Mouse (Mus musculus) 416B (cell line): ENCODE measurements around the gene Ubr4.
A peak's percentile ranks its signal among the peaks of the same experiment; 100 is the strongest.
"Not testable (repeated sequence)": the region's sequence is repeated elsewhere in the genome, so short reads cannot be mapped to it uniquely, and the experiment has no call there.

Source experiments
- DNase-seq: peaks from one replicate; pipeline ENCODE4 v3.0.0; 2011; ENCODE audit warnings: low read depth

Ubr4 gene

DNA sequence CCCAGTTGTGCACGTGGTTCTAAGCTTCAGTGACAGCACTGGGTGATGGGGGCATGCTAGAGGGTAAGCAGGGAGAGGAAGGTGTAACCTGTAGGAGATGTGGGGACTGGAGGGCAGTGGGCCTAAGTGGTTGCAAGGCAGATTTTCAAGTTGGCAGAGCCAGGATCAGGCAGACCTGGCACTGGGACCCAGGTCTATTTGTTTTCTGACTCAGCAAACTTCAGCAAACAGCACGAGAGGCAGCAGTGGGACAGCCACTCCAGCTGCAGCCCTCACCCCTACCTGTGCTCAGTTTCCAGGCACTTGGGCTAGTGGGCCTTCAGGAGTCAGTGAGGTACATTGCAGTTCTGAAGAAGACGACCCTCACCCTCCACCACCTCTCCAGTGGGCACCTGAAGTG is 4.8 kb downstream of the Ubr4 start:
- DNase-seq: no peak

- no peak for DNase-seq
Observed at GRCm38 (mm10) chr4:139360761-139361548, 8.5 kb downstream of the Ubr4 start.

DNA sequence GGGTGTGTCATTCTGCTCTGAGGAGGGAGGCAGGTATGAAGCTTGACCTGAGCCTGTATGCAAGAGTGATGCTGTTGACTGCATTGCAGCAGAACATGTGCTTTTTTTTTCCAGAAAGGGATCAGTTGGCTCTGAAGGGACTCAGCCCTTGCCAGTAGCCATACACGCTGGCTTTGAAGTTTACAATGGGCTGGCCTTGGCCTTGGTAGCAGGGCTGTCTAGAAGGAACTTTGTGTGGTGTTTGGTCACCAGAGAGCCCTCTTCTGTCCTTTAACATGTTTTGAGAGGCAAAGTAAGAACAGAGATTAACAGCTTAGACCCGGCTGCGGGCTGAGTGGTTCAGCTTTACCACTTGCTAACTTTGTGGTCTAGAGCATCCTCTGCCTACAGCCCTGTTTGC is 14.9 kb downstream of the Ubr4 start:
- DNase-seq: no peak

DNA sequence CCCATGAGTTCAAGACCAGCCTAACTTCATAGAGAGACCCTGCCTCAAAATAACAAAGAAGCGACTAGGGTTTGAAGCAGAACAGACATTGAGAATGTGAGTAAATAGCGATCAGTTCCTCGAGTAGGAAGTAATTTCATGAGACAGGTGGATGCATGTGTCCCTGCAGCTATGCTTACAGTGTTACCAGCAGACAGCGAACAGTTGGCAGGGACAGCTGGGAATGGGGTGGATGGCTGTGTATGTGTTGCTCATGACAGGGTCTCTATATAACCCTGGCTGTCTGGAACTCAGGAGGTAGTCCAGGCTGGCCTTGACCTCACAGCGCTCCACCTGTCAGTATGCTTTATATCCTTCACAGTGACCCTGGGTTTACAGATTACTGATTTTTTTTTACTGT is 15.6 kb downstream of the Ubr4 start:
- DNase-seq: no peak

DNA sequence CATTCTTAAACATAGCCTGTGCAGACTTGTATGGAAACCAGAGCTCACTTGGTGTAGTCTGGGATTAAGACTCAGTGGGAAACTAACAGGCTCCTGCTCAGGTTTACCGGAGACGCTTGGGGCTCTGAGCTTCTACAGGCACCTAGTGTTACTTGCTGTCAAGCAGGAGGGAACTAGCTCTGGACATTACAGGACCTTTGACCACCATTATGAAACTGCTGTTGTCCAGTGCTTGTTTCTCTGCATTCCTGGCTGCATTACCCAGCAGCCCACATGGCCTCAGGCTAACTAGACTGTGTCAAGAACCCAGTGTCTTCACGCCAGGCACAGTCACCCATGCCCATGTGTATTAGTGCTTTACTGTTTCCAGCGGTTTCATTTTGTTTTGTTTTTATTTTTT is 20.7 kb downstream of the Ubr4 start:
- DNase-seq: no peak

GRCm38 (mm10) chr4:139373531-139373930 is 21.1 kb downstream of the Ubr4 start:
- no peak for DNase-seq

DNA sequence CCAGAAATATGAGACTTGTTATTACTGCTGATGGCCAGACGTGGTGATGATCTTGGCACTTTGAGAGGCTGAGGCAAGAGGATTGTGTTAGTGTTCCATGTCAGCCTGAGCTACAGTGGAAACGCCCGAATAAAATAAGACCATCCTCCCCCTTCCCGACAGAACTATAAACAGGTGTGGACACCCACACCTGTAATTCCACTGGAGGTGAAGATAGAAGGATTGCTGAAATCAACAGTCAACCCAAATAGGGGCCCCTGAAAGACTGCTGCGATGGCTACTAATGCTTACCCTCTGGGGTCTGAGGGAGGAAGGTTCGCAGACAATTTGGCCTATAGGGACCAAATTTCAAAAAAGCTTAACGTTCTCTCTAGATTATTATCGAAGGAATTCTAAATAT is 27.3 kb downstream of the Ubr4 start:
- peak; percentile 24 for DNase-seq

- peak; percentile 99 for DNase-seq
Observed at GRCm38 (mm10) chr4:139380207-139380748, 27.9 kb downstream of the Ubr4 start.

DNA sequence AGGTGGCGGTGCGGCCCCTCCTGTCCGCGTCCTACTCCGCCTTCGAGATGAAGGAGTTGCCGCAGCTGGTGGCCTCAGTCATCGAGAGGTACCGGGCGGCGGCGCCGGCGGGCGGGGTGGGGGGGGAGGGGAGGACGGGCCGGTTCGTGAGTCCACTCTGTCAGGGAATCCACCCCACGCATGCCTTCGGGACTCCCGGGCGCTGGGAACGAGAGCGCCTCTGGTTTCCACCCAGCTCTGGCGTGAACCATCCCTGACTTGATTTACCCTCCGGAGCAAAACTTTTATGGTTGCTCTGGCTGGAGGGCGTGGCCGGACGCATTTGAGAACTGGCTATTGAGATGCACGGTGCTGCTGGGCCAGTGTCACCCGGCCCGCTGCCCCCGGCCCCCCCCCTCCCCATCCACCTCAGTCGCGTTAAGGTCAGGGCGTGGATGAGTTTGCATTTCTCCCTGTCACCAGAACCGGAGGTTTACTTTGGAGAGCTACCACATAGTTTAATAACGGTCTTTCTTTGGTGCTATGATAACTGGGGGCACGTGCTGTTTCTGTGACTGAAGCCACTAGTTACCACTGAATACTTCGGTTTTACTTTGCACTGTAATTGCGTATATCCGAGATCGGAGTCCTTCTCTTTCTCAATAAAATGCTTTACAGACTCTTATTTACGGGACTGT is 28.5 kb downstream of the Ubr4 start:
- peak; percentile 81 for DNase-seq

DNA sequence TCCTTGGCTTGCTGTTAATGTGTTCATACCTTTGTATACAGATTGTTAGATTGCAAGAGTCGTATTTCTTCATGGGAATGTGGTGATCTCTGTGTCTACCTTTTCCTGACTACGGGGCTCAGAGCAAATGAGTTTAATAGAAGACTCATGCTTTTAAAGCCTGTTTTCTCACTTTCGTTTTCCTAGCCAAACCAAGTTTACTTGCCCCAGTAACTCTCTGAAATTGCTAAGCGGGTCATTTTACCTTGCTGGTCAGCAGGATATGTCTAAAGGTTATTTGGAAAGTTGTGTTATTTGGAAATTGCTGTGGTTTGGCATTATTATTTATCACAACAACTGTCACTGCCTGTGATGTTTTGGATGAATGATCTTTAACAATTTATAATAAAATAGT is 29.0 kb downstream of the Ubr4 start:
- DNase-seq: peak; percentile 44

DNA sequence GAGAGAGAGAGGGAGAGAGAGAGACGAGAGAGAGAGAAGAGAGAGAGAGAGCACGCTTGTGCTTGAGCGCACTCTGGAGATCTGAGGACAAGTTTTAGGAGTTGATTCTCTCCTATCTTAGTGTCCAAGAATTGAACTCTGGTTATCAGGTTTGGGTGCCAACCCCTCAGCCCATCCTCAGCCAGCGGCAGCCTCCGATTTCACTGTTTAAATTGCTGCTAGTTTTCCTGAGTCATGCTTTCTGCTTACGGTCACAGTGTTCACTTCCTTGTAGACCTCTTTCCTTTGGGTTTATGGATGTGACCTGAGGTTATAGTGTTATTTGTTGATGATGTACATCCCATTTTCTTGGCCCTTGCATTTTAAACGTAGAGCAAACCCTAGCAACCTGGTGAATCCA is 29.8 kb downstream of the Ubr4 start:
- peak; percentile 66 for DNase-seq

GRCm38 (mm10) chr4:139385841-139386240 is 33.4 kb downstream of the Ubr4 start:
- DNase-seq: not testable (repeated sequence)

DNA sequence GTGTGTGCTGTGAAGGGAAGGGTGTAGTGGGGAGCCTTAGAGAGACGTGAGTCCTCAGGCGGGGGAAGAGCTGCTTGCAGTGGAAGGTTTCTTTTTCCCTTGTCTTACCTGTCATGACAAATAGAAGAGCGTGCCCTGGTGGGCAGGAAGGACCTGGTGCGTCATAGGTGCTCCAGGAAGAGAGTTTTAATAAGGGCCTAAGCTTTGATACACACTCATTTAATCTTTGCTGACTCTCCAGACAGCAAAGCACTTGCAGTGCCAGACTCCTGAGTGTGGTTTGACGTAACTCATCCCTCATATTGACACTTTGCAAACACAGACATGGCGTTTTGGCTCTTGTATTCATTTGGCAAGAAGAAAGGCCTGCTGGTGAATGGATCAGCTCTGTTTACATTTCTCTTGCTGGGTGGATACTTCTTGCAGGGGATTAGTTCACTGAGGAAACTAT is 34.5 kb downstream of the Ubr4 start:
- no peak for DNase-seq

DNA sequence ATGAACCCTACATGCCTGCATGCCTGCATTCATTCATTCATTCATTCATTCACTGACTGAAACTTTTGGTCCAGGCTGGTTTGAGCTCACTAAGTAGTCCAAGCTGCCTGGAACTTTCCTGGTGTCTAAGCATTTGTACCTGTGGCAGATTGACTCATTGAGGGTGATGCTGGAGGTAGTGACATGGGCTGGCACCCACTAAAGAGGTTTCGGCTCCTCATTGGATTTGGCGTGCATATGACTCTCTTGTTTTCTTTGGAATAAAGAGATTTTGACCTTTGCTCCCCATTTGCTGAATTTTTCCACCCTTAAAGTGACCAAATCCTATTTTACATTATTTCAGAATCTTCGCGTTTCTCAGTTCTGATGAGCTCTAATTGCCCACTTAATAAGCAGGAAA is 37.1 kb downstream of the Ubr4 start:
- DNase-seq: no peak

DNA sequence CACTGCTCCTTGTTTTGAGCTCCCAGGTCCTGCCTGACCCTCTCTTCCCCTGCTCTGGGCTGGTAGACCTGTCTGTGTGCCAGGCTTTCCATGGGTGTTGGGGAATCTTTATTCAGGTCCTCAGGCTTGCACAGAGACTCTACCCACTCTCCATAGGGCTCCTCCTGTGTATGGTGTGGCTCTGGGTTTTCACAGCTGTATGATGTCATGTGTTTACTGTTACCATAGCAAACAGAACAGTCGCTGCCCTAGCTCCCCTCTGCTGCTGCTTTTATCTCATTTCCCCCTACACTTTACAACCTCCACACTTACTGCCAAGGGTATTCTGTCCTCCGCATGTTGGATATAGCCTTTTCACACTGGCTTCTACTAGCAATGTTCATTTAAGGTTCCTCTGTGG is 43.0 kb downstream of the Ubr4 start:
- no peak for DNase-seq

DNA sequence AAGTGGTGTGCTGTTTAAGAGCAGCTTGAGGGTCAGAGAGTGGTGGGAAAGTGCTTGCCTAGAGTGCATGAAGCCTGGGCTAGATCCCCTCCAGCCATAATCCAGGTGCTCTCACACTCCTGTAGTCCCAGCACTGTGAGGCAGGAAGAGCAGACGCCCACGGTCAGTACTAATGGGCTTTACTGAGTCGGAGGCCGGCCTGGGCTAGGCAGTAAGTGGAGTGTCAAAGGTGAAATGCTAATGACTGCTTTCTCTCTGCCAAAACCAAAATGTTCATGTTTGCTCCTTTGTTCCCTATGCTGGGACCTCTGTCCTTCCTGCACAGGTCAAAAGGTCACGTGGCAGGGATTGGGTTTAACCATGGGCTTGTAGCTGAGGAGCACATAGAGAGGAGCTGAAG is 48.1 kb downstream of the Ubr4 start:
- no peak for DNase-seq

GRCm38 (mm10) chr4:139403214-139403613 is 50.8 kb downstream of the Ubr4 start:
- no peak for DNase-seq

- DNase-seq: peak; percentile 13
Observed at GRCm38 (mm10) chr4:139411351-139411750, 58.9 kb downstream of the Ubr4 start.

DNA sequence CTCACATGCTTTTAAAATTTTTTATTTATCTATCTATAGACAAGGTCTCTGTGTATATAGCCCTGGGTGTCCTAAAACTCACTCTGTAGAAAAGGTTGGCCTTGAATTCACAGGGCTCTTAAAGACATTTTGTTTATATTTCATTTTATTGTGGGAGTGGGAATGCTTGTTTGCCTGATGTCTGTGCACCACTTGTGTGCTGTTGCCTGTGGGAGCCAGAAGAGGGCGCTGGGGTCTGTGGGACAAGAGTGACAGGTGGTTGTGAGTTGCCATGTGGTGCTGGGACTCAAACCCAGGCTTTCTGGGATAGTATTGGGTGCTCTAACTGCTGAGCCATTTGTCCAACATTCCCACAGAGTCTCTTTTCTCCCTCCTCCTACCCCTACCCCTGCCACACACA is 65.5 kb downstream of the Ubr4 start:
- no peak for DNase-seq

DNA sequence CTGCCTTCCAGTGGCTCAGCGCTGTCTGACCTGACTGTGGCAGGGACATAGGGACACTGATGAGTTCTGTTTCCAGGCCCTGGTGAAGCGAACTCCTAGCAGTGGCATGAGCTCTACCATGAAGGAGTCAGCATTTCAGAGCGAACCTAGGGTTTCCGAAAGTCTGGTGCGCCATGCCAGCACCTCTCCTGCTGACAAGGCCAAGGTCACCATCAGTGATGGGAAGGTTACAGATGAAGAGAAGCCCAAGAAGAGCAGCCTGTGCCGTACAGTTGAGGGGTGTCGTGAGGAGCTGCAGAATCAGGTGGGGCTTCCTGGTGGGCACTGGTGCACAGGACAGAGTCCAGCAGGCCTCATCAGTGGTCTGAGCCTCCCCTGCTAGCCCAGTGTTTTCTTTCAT is 69.2 kb downstream of the Ubr4 start:
- no peak for DNase-seq

DNA sequence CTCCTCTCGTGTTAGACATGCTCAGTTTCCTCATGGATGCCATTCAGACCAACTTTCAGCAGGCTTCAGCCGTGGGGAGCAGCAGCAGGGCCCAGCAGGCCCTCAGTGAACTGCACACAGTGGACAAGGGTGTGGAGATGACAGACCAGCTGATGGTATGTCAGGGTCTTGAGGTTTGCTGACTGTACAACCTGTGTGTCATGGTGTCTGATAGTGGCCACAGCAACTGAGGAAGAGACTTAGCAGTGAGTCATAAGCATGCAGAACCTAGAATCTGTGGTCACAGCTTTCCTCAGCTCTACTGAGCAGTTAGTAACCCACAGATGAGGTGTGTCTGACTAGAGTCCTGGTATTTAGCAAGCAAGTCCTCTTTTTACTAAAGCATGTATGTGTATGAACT is 70.0 kb downstream of the Ubr4 start:
- DNase-seq: peak; percentile 93

GRCm38 (mm10) chr4:139423270-139423669 is 70.9 kb downstream of the Ubr4 start:
- DNase-seq: no peak

DNA sequence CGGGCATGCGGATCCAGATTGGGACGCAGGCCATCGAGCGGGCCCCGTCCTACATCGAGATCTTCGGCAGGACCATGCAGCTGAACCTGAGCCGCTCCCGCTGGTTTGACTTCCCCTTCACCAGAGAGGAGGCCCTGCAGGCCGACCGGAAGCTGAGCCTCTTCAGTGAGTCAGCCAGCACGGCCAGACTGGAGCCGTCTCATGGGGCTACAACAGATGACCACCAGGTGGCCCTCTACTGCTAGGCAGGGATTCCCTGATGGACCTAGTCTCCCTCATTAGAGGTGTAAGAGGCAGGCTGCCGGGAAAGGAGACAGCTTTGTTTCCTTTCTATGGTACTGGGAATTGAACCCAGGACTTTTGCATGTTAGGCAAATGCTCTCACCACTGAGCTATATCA is 77.8 kb downstream of the Ubr4 start:
- peak; percentile 89 for DNase-seq
